Mouse (Mus musculus): ENCODE results near the gene Ntm. TPM values are rescaled to one million over a fixed set of nuclear protein-coding genes. Genes with fewer than 3 reads are reported as not detected.
A peak's percentile ranks its signal among the peaks of the same experiment; 100 is the strongest.

The Ntm gene
- polyA plus RNA-seq, 1 experiment from 2014 or later, result 267 TPM

- H3K36me3 ChIP-seq (ENCODE audit: control insufficient read depth, insufficient read depth, low read length), result no peaks in the 10 kb centered on the region
- H3K4me2 ChIP-seq (ENCODE audit: low read length), result peak overlapping the region; percentile 84
- peaks cover 16% of the 10 kb centered on the region for H3K4me1 ChIP-seq (ENCODE audit: control insufficient read depth, insufficient read depth, low read length)
- no peaks in the 10 kb centered on the region for H3K9me3 ChIP-seq (replicated peaks; ENCODE audit: control insufficient read depth, low read length, poor library complexity, severe bottlenecking)
- H3K27ac ChIP-seq (ENCODE audit: low read length), result no peak overlapping the region
- H3K9ac ChIP-seq (ENCODE audit: low read depth, low read length), result no peak overlapping the region
- H3K4me3 ChIP-seq (ENCODE audit: low read depth, low read length), result peak overlapping the region; percentile 47
- WGBS, result 56% methylated on average over 8 of the region's 8 CpGs
- ATAC-seq, result no peak
- H3K27me3 ChIP-seq (ENCODE audit: control insufficient read depth, insufficient read depth, low read depth, low read length), result no peaks in the 10 kb centered on the region
Measured at GRCm38 (mm10) chr9:29409216-29409907, 553.6 kb downstream of the Ntm start.

- H3K27me3 ChIP-seq (ENCODE audit: control insufficient read depth, insufficient read depth, low read depth, low read length), result no peaks in the 10 kb centered on the region
- no peaks in the 10 kb centered on the region for H3K36me3 ChIP-seq (ENCODE audit: control insufficient read depth, insufficient read depth, low read length)
- H3K9ac ChIP-seq (ENCODE audit: low read depth, low read length), result no peak overlapping the region
- no peaks in the 10 kb centered on the region for H3K9me3 ChIP-seq (replicated peaks; ENCODE audit: control insufficient read depth, low read length, poor library complexity, severe bottlenecking)
- ATAC-seq, result no peak
- H3K4me2 ChIP-seq (ENCODE audit: low read length), result no peak overlapping the region
- no peak overlapping the region for H3K4me3 ChIP-seq (ENCODE audit: low read depth, low read length)
- H3K4me1 ChIP-seq (ENCODE audit: control insufficient read depth, insufficient read depth, low read length), result peaks cover 11% of the 10 kb centered on the region
- no peak overlapping the region for H3K27ac ChIP-seq (ENCODE audit: low read length)
Measured at GRCm38 (mm10) chr9:29407954-29408353, 555.0 kb downstream of the Ntm start.

GRCm38 (mm10) chr9:29406973-29407372 is 556.0 kb downstream of the Ntm start:
- ATAC-seq, result no peak
- no peaks in the 10 kb centered on the region for H3K36me3 ChIP-seq (ENCODE audit: control insufficient read depth, insufficient read depth, low read length)

GRCm38 (mm10) chr9:29406046-29406445 is 556.9 kb downstream of the Ntm start:
- no peaks in the 10 kb centered on the region for H3K36me3 ChIP-seq (ENCODE audit: control insufficient read depth, insufficient read depth, low read length)
- H3K27ac ChIP-seq (ENCODE audit: low read length), result no peak overlapping the region
- H3K9ac ChIP-seq (ENCODE audit: low read depth, low read length), result no peak overlapping the region
- 100% methylated on average over 1 of the region's 1 CpGs for WGBS
- peaks cover 9% of the 10 kb centered on the region for H3K4me1 ChIP-seq (ENCODE audit: control insufficient read depth, insufficient read depth, low read length)
- H3K9me3 ChIP-seq (replicated peaks; ENCODE audit: control insufficient read depth, low read length, poor library complexity, severe bottlenecking), result no peaks in the 10 kb centered on the region
- no peak for ATAC-seq
- no peaks in the 10 kb centered on the region for H3K27me3 ChIP-seq (ENCODE audit: control insufficient read depth, insufficient read depth, low read depth, low read length)
- no peak overlapping the region for H3K4me3 ChIP-seq (ENCODE audit: low read depth, low read length)
- H3K4me2 ChIP-seq (ENCODE audit: low read length), result no peak overlapping the region

More at GRCm38 (mm10) chr9:29406973-29407372, 556.0 kb downstream of the Ntm start:
- no peak overlapping the region for H3K4me2 ChIP-seq (ENCODE audit: low read length)
- H3K4me1 ChIP-seq (ENCODE audit: control insufficient read depth, insufficient read depth, low read length), result peaks cover 10% of the 10 kb centered on the region
- H3K27me3 ChIP-seq (ENCODE audit: control insufficient read depth, insufficient read depth, low read depth, low read length), result no peaks in the 10 kb centered on the region
- H3K9ac ChIP-seq (ENCODE audit: low read depth, low read length), result no peak overlapping the region
- 90% methylated on average over 2 of the region's 2 CpGs for WGBS
- H3K27ac ChIP-seq (ENCODE audit: low read length), result no peak overlapping the region
- no peaks in the 10 kb centered on the region for H3K9me3 ChIP-seq (replicated peaks; ENCODE audit: control insufficient read depth, low read length, poor library complexity, severe bottlenecking)
- no peak overlapping the region for H3K4me3 ChIP-seq (ENCODE audit: low read depth, low read length)

GRCm38 (mm10) chr9:29400151-29400550 is 562.8 kb downstream of the Ntm start:
- Histone ChIP-seq H3K9ac (ENCODE audit: low read depth, low read length) (no peak overlapping the region), H3K36me3 (ENCODE audit: control insufficient read depth, insufficient read depth, low read length) (no peaks in the 10 kb centered on the region), H3K27me3 (ENCODE audit: control insufficient read depth, insufficient read depth, low read depth, low read length) (no peaks in the 10 kb centered on the region), H3K4me3 (ENCODE audit: low read depth, low read length) (no peak overlapping the region), H3K4me2 (ENCODE audit: low read length) (no peak overlapping the region), H3K4me1 (ENCODE audit: control insufficient read depth, insufficient read depth, low read length) (no peaks in the 10 kb centered on the region; the same call in 1 of the 2 replicates), H3K27ac (ENCODE audit: low read length) (no peak overlapping the region), H3K9me3 (replicated peaks; ENCODE audit: control insufficient read depth, low read length, poor library complexity, severe bottlenecking) (no peaks in the 10 kb centered on the region)
- 87% methylated on average over 8 of the region's 8 CpGs for WGBS
- no peak for ATAC-seq

- Histone ChIP-seq H3K4me1 (ENCODE audit: control insufficient read depth, insufficient read depth, low read length) (peaks cover under 1% of the 10 kb centered on the region; the same call in 1 of the 2 replicates), H3K27ac (ENCODE audit: low read length) (no peak overlapping the region), H3K9me3 (replicated peaks; ENCODE audit: control insufficient read depth, low read length, poor library complexity, severe bottlenecking) (no peaks in the 10 kb centered on the region), H3K9ac (ENCODE audit: low read depth, low read length) (no peak overlapping the region), H3K4me3 (ENCODE audit: low read depth, low read length) (no peak overlapping the region), H3K36me3 (ENCODE audit: control insufficient read depth, insufficient read depth, low read length) (no peaks in the 10 kb centered on the region), H3K27me3 (ENCODE audit: control insufficient read depth, insufficient read depth, low read depth, low read length) (no peaks in the 10 kb centered on the region), H3K4me2 (ENCODE audit: low read length) (no peak overlapping the region)
- ATAC-seq, result no peak
- WGBS, result 89% methylated on average over 5 of the region's 5 CpGs
Measured at GRCm38 (mm10) chr9:29396101-29396500, 566.8 kb downstream of the Ntm start.

GRCm38 (mm10) chr9:29393136-29393535 is 569.8 kb downstream of the Ntm start:
- no peak for ATAC-seq
- Histone ChIP-seq H3K9ac (ENCODE audit: low read depth, low read length) (no peak overlapping the region), H3K4me1 (ENCODE audit: control insufficient read depth, insufficient read depth, low read length) (peaks cover 6% of the 10 kb centered on the region; the same call in 1 of the 2 replicates), H3K27ac (ENCODE audit: low read length) (no peak overlapping the region), H3K4me2 (ENCODE audit: low read length) (no peak overlapping the region), H3K36me3 (ENCODE audit: control insufficient read depth, insufficient read depth, low read length) (no peaks in the 10 kb centered on the region), H3K4me3 (ENCODE audit: low read depth, low read length) (no peak overlapping the region), H3K27me3 (ENCODE audit: control insufficient read depth, insufficient read depth, low read depth, low read length) (no peaks in the 10 kb centered on the region), H3K9me3 (replicated peaks; ENCODE audit: control insufficient read depth, low read length, poor library complexity, severe bottlenecking) (no peaks in the 10 kb centered on the region)
- WGBS, result 96% methylated on average over 4 of the region's 4 CpGs

GRCm38 (mm10) chr9:29390796-29391517 is 572.0 kb downstream of the Ntm start:
- no peak overlapping the region for H3K27ac ChIP-seq (ENCODE audit: low read length)
- H3K36me3 ChIP-seq (ENCODE audit: control insufficient read depth, insufficient read depth, low read length), result no peaks in the 10 kb centered on the region
- H3K9me3 ChIP-seq (replicated peaks; ENCODE audit: control insufficient read depth, low read length, poor library complexity, severe bottlenecking), result no peaks in the 10 kb centered on the region
- no peak overlapping the region for H3K4me2 ChIP-seq (ENCODE audit: low read length)
- ATAC-seq, result peak; percentile 75
- WGBS, result 68% methylated on average over 11 of the region's 11 CpGs
- no peak overlapping the region for H3K4me3 ChIP-seq (ENCODE audit: low read depth, low read length)
- no peak overlapping the region for H3K9ac ChIP-seq (ENCODE audit: low read depth, low read length)
- H3K27me3 ChIP-seq (ENCODE audit: control insufficient read depth, insufficient read depth, low read depth, low read length), result no peaks in the 10 kb centered on the region
- H3K4me1 ChIP-seq (ENCODE audit: control insufficient read depth, insufficient read depth, low read length), result peaks cover 6% of the 10 kb centered on the region; the same call in 1 of the 2 replicates

GRCm38 (mm10) chr9:29389224-29389623 is 573.7 kb downstream of the Ntm start:
- H3K4me1 ChIP-seq (ENCODE audit: control insufficient read depth, insufficient read depth, low read length), result peaks cover 6% of the 10 kb centered on the region; the same call in 1 of the 2 replicates
- no peak for ATAC-seq
- H3K27me3 ChIP-seq (ENCODE audit: control insufficient read depth, insufficient read depth, low read depth, low read length), result no peaks in the 10 kb centered on the region
- H3K27ac ChIP-seq (ENCODE audit: low read length), result no peak overlapping the region
- no peak overlapping the region for H3K4me2 ChIP-seq (ENCODE audit: low read length)
- no peaks in the 10 kb centered on the region for H3K9me3 ChIP-seq (replicated peaks; ENCODE audit: control insufficient read depth, low read length, poor library complexity, severe bottlenecking)
- WGBS, result 73% methylated on average over 7 of the region's 7 CpGs
- no peak overlapping the region for H3K4me3 ChIP-seq (ENCODE audit: low read depth, low read length)
- no peak overlapping the region for H3K9ac ChIP-seq (ENCODE audit: low read depth, low read length)
- no peaks in the 10 kb centered on the region for H3K36me3 ChIP-seq (ENCODE audit: control insufficient read depth, insufficient read depth, low read length)
